Mouse (Mus musculus) liver, postnatal 0 days (tissue): Measurements from ENCODE around the gene Ece1.

Source experiments
- CTCF ChIP-seq: sonication (generic); IDR thresholded peaks from 2 replicates; pipeline ENCODE4 v1.5.1; 2016; ENCODE audit warnings: antibody characterized with exemption, low read depth
- EP300 ChIP-seq: IDR thresholded peaks from 2 replicates; pipeline ENCODE4 v1.6.1; 2016; ENCODE audit warnings: antibody characterized with exemption, low read depth, mild to moderate bottlenecking

GRCm38 (mm10) chr4:137928813-137929212 lies 66.8 kb downstream of the Ece1 start:
- TF ChIP-seq EP300 (no peak), CTCF (no peak)
